Mouse (Mus musculus): ENCODE results near the gene Mcts2.

DNA sequence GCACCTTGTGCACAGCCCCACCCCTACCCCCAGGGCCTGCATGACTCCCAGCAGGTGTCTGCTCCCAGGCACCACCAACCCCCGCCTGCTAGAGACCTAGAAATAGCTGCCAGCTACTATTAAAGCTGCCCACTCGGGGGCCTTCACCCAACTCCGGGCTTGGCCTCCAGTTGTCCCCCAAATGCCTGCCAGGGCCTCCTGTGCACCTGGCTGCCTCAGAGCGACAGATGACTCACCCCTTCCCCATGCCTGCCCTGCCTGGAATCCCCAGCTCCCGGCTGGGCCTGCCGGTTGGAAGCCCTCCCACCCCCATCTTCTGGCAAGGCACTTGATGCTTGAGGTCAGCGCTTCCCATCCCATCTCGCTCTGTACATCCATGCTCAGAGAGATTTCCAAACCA, 13.9 kb downstream of the Mcts2 start:
- TF ChIP-seq CTCF (IDR thresholded peaks at IDR 0.05 in 2 of 3, conservative IDR thresholded peaks at IDR 0.05 in 1 of 3; ENCODE audit: control insufficient read depth in 1 of 3, insufficient read depth in 1 of 3, low read depth in 2 of 3, low read length in 3 of 3, poor library complexity in 1 of 3, severe bottlenecking in 1 of 3): no peak
- no peak for TF ChIP-seq NRF1 (IDR thresholded peaks at IDR 0.05; ENCODE audit: insufficient read depth, low read depth, low read length, poor library complexity, severe bottlenecking)
- TF ChIP-seq SIN3A (IDR thresholded peaks at IDR 0.05; ENCODE audit: low read length): no peak
- TF ChIP-seq HCFC1 (IDR thresholded peaks at IDR 0.05; ENCODE audit: low read depth, low read length): no peak
- no peak for TF ChIP-seq SMC3 (IDR thresholded peaks at IDR 0.05; ENCODE audit: low read depth, low read length)
- no peak for TF ChIP-seq CHD2 (IDR thresholded peaks at IDR 0.05; ENCODE audit: low read length)
- no peak for TF ChIP-seq MAZ (IDR thresholded peaks at IDR 0.05; ENCODE audit: low read depth, low read length)
- no peak for TF ChIP-seq E2F4 (IDR thresholded peaks at IDR 0.05; ENCODE audit: borderline replicate concordance, low read depth, low read length)
- TF ChIP-seq EP300 (IDR thresholded peaks at IDR 0.05; ENCODE audit: low read depth in 1 of 2, low read length in 2 of 2): no peak
- no peak for TF ChIP-seq POLR2A (IDR thresholded peaks at IDR 0.05; ENCODE audit: control insufficient read depth in 1 of 2, insufficient read depth in 1 of 2, low read depth in 1 of 2, low read length in 2 of 2, poor library complexity in 1 of 2)
- TF ChIP-seq USF2 (IDR thresholded peaks at IDR 0.05; ENCODE audit: borderline replicate concordance in 1 of 2, insufficient read depth in 1 of 2, low read depth in 1 of 2, low read length in 2 of 2): no peak
- no peak for TF ChIP-seq TCF12 (IDR thresholded peaks at IDR 0.05; ENCODE audit: low read depth, low read length)
- no peak for TF ChIP-seq ZMIZ1 (IDR thresholded peaks at IDR 0.05; ENCODE audit: low read depth, low read length)
- no peak for TF ChIP-seq RAD21 (IDR thresholded peaks at IDR 0.05; ENCODE audit: low read depth, low read length)
